Mouse (Mus musculus): ENCODE results near the gene Gpr180. TPM values are rescaled to one million over a fixed set of nuclear protein-coding genes. Genes with fewer than 3 reads are reported as not detected.

The Gpr180 gene
- polyA plus RNA-seq, 1 experiment from 2014 or later: 48.7 TPM

DNA sequence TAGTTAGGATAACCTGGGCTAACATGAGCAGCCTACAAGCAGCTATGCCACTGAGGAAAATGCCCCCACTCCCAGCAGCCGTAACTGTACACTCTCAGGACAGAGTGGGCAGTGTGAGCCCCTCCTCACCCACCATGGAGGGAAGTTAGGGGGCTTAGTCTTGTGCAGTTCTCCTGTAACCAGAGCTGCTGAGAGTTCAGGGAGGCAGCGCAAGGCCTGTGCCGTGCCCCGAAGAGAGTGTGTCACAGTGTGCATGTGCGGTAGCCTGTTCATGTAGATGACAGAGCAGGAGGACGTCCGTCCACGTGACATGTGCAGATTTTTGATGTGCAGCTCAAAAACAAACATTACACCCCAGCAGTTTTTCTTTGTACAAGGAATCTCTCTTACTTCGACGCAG lies 19.8 kb downstream of the Gpr180 start:
- 89% methylated on average over 10 of the region's 10 CpGs for WGBS
- Histone ChIP-seq H3K4me1 (no peaks in the 10 kb centered on the region), H3K27ac (replicated peaks) (no peak overlapping the region), H3K9ac (replicated peaks) (no peak overlapping the region), H3K27me3 (replicated peaks) (no peaks in the 10 kb centered on the region), H3K36me3 (peaks cover 43% of the 10 kb centered on the region), H3K4me2 (no peak overlapping the region), H3K4me3 (replicated peaks) (no peak overlapping the region), H3K9me3 (replicated peaks) (no peaks in the 10 kb centered on the region)
- no peak for ATAC-seq (ENCODE audit: low FRiP score)

DNA sequence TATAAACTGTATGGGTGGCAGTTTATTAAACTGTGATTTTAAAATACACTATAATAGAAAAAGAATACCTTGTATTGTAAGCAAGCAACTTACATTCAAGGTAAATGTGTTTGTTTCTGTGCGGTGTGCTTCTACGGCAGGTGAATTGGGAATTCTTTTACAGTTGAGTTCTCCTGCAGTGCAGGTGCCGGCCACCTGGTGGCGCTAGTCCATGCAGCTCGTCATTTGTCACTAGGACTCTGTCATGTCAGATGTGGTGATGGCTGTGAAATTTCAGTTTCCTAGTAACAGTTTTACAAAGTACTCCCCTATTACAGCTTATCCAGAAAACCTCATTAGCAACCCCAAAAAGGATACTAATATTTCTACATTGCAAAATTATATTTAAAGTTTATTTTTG lies 20.2 kb downstream of the Gpr180 start:
- WGBS: 20% methylated on average over 5 of the region's 5 CpGs

DNA sequence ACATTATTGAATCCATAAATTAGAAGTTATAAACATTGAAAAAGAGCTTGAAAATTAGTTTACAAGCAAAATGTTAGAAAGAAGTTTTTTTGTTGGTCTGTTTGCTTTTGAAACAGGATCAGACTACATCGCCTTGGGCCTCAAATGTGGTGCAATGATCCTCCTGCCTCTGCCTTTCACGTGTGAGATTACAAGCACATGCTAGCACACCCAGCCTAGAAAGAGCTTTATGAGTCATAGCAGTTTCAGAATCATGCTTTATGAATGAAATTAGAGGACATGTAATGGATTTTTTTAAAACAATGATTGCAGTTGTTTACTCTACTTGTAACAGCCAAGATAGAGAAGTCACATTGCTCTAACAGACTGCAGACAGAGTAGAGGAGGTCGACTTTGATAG lies 24.8 kb downstream of the Gpr180 start:
- H3K9ac ChIP-seq (replicated peaks): no peak overlapping the region

More for the DNA sequence above, 20.2 kb downstream of the Gpr180 start:
- Histone ChIP-seq H3K9ac (replicated peaks) (no peak overlapping the region), H3K27me3 (replicated peaks) (no peaks in the 10 kb centered on the region), H3K9me3 (replicated peaks) (no peaks in the 10 kb centered on the region), H3K4me1 (no peaks in the 10 kb centered on the region), H3K4me3 (replicated peaks) (no peak overlapping the region), H3K4me2 (no peak overlapping the region), H3K36me3 (peaks cover 47% of the 10 kb centered on the region), H3K27ac (replicated peaks) (no peak overlapping the region)
- ATAC-seq (ENCODE audit: low FRiP score): no peak

DNA sequence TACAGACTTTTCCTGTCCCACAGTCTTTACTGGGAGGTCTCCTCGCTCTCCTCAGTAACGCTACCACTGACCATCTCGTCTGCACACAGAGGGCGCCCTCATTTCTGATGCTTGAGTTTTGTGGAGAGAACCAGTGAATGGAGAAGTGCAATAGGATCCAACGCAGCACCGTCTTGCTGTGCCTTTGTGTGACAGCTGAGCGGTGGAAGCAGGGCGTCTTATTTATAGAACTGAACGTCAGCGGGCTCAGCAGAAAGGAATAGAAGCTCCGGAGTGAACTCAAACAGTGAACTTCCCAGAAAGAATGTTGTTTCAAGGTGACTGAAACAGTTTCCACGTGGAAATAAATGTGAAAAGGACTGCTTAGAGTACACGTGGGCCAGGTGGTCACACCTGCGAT lies 25.7 kb downstream of the Gpr180 start:
- H3K4me3 ChIP-seq (replicated peaks): no peak overlapping the region
- 67% methylated on average over 14 of the region's 14 CpGs for WGBS
- no peak for ATAC-seq (ENCODE audit: low FRiP score)
- H3K27me3 ChIP-seq (replicated peaks): no peaks in the 10 kb centered on the region
- H3K9ac ChIP-seq (replicated peaks): no peak overlapping the region
- H3K36me3 ChIP-seq: peaks cover 45% of the 10 kb centered on the region
- H3K4me2 ChIP-seq: no peak overlapping the region
- no peaks in the 10 kb centered on the region for H3K9me3 ChIP-seq (replicated peaks)
- no peaks in the 10 kb centered on the region for H3K4me1 ChIP-seq
- H3K27ac ChIP-seq (replicated peaks): no peak overlapping the region

More for the DNA sequence above, 24.8 kb downstream of the Gpr180 start:
- no peaks in the 10 kb centered on the region for H3K4me1 ChIP-seq
- no peaks in the 10 kb centered on the region for H3K27me3 ChIP-seq (replicated peaks)
- no peak overlapping the region for H3K4me3 ChIP-seq (replicated peaks)
- 88% methylated on average over 3 of the region's 3 CpGs for WGBS
- ATAC-seq (ENCODE audit: low FRiP score): no peak
- H3K9me3 ChIP-seq (replicated peaks): no peaks in the 10 kb centered on the region
- no peak overlapping the region for H3K4me2 ChIP-seq
- peaks cover 45% of the 10 kb centered on the region for H3K36me3 ChIP-seq
- H3K27ac ChIP-seq (replicated peaks): no peak overlapping the region

DNA sequence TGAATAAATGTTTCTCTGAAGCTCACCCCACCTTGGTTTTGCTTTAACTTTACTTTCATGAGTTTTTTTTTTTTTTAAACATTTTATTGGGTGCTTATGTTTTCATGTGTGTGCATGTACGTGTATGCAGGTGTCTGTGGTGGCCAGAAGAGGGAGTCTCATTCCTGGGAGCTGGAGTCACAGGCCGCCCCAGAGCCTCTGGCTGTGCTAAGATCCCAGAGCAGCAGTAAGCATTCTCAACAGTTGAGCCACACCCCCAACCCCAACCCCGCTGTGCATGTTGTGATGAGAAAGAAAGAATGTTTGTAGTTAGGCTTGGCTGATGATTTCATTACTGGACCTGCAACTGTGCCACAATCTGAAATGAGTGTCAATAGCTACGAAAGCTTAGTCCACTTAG lies 31.8 kb downstream of the Gpr180 start:
- ATAC-seq (ENCODE audit: low FRiP score): no peak
- Histone ChIP-seq H3K4me3 (replicated peaks) (no peak overlapping the region), H3K27me3 (replicated peaks) (no peaks in the 10 kb centered on the region), H3K36me3 (peaks cover 12% of the 10 kb centered on the region), H3K4me2 (no peak overlapping the region), H3K4me1 (no peaks in the 10 kb centered on the region), H3K9me3 (replicated peaks) (no peaks in the 10 kb centered on the region), H3K9ac (replicated peaks) (no peak overlapping the region), H3K27ac (replicated peaks) (no peak overlapping the region)
- whole genome bisulfite sequencing: 95% methylated on average over 4 of the region's 4 CpGs

DNA sequence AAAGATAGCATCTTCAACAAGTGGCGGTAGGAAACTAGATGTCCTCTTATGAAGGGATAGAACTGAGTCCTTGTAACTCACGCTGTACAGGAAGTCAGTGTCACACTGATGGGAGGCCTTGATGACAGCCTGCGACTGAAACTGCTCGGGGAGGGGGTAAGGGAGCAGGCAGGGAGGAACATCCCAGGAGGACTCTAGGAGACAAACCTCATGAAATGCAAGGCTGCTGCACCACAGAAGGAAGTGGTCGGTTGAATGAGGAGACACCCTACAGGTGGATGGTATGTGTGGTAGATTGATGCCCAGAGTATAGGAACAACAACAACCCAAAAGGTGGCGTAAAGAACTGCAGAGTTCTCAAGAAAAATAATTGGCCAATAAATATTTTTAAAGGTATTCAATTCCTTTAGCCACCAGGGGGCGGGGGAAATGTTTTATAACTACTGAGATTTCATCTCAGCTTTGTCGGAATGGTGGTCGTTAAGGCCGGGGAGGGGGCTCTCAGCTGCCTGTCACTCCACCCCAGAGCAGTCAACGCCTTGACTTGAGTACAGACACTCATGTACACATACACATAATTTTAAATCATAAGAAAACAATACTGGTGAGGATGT lies 36.7 kb downstream of the Gpr180 start:
- Histone ChIP-seq H3K4me1 (no peaks in the 10 kb centered on the region), H3K27ac (replicated peaks) (no peak overlapping the region), H3K9me3 (replicated peaks) (no peaks in the 10 kb centered on the region), H3K4me3 (replicated peaks) (no peak overlapping the region), H3K9ac (replicated peaks) (no peak overlapping the region), H3K4me2 (no peak overlapping the region), H3K27me3 (replicated peaks) (no peaks in the 10 kb centered on the region), H3K36me3 (peaks cover 9% of the 10 kb centered on the region)
- ATAC-seq (ENCODE audit: low FRiP score): no peak
- 65% methylated on average over 11 of the region's 11 CpGs for WGBS

DNA sequence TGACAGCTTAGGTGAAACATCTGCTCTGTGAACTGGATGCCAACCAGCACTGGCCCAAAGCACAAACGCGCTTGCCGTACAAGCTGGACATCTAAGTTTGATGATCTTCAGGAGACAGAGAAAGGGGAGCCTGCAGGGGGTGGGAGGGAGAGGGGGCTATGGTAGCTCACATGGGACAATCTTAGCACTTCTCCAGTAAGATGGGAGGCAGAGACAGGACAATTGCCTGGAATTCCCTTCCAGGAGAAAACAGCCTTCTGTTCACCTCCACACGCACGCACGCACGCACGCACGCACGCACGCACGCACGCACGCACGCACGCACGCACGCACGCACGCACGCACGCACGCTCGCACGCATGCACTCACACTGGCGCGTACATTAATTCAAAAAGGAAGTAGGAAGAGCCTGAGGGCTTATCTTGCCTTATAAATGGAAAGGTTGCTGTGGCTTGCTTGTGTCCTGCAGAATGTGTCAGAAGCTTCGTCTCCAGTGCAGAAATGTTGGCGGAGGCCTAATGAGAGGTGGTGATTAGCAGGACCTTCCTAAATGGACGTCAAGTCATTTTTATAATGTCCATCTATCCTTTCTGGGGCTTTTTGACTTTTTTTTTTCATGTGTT lies 38.2 kb downstream of the Gpr180 start:
- Histone ChIP-seq H3K4me3 (replicated peaks) (no peak overlapping the region), H3K9me3 (replicated peaks) (no peaks in the 10 kb centered on the region), H3K36me3 (no peaks in the 10 kb centered on the region), H3K27me3 (replicated peaks) (no peaks in the 10 kb centered on the region), H3K4me1 (peaks cover 4% of the 10 kb centered on the region), H3K4me2 (no peak overlapping the region), H3K27ac (replicated peaks) (no peak overlapping the region), H3K9ac (replicated peaks) (no peak overlapping the region)
- WGBS: 93% methylated on average over 30 of the region's 30 CpGs
- no peak for ATAC-seq (ENCODE audit: low FRiP score)

DNA sequence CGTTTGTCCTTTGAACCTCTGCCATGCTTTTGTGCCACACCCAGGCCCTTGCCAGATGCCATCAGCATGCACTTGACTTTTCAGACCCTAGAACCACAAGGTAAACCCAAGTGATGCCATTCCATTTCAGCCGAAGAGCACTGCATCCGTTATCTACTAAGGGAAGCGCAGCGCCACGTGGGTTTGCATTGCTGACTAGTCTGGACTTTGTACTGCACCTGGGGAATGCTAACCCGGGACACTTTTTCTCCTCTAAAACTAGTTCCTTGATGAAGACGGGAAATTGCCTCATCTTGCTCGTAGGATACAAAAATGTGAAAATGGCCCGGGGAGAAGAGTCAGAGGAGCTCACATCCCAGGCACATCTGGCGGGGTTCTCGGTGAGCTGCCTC lies 38.7 kb downstream of the Gpr180 start:
- 93% methylated on average over 12 of the region's 12 CpGs for WGBS
- Histone ChIP-seq H3K4me2 (no peak overlapping the region), H3K9ac (replicated peaks) (no peak overlapping the region), H3K27ac (replicated peaks) (no peak overlapping the region), H3K36me3 (no peaks in the 10 kb centered on the region), H3K9me3 (replicated peaks) (no peaks in the 10 kb centered on the region), H3K27me3 (replicated peaks) (no peaks in the 10 kb centered on the region), H3K4me3 (replicated peaks) (no peak overlapping the region), H3K4me1 (peaks cover 4% of the 10 kb centered on the region)
- no peak for ATAC-seq (ENCODE audit: low FRiP score)

DNA sequence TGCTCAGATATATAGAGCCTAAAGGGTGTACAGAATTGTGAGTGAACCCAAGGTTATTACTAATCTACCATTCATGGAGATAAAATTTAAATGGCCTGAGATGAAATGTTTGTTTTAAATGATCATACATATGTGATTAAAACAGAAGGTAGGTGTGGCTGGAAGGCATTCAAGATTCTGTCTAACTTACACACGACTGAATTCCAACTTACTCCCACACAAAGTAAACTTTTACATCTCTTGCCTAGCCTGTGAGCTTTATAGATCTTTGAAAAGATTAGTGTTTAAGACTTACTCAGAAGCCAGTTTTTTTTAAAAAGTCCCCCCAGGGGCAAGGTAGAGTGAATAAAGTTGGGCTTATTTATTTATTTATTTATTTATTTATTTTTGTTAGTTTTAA lies 42.3 kb downstream of the Gpr180 start:
- Histone ChIP-seq H3K4me2 (peak overlapping the region; percentile 70; the same call in 1 of the 2 replicates), H3K4me1 (peaks cover 4% of the 10 kb centered on the region), H3K27ac (replicated peaks) (no peak overlapping the region), H3K36me3 (no peaks in the 10 kb centered on the region), H3K4me3 (replicated peaks) (no peak overlapping the region), H3K27me3 (replicated peaks) (no peaks in the 10 kb centered on the region), H3K9me3 (replicated peaks) (no peaks in the 10 kb centered on the region), H3K9ac (replicated peaks) (no peak overlapping the region)
- WGBS: 58% methylated on average over 1 of the region's 1 CpGs
- ATAC-seq (ENCODE audit: low FRiP score): no peak

DNA sequence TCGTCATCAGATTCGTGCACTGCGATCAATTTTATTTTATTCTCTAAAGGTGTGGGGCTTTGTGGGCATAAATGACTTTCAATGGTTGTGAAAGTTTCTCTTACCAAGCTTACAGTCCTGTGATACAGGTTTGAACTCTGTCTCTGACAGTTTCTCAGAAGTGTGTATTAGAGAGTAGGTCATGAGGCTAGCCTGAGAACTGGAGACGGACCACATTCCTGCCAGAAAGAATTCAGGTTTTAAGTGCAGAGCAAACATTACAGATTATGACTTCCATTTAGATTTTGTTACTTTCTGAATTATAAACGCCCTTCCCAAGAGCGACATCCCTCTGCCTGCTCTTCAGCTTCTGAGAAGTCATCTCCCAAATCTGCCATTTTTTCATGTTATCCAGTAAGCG lies 42.7 kb downstream of the Gpr180 start:
- Histone ChIP-seq H3K36me3 (no peaks in the 10 kb centered on the region), H3K27me3 (replicated peaks) (no peaks in the 10 kb centered on the region), H3K4me1 (peaks cover 4% of the 10 kb centered on the region), H3K4me3 (replicated peaks) (peak overlapping the region; percentile 48), H3K9me3 (replicated peaks) (no peaks in the 10 kb centered on the region), H3K27ac (replicated peaks) (peak overlapping the region; percentile 81), H3K9ac (replicated peaks) (peak overlapping the region; percentile 50), H3K4me2 (peak overlapping the region; percentile 70)
- ATAC-seq (ENCODE audit: low FRiP score): 0 out of 2 replicates have a peak, but pooled peaks have one; percentile 45
- WGBS: 28% methylated on average over 7 of the region's 7 CpGs

DNA sequence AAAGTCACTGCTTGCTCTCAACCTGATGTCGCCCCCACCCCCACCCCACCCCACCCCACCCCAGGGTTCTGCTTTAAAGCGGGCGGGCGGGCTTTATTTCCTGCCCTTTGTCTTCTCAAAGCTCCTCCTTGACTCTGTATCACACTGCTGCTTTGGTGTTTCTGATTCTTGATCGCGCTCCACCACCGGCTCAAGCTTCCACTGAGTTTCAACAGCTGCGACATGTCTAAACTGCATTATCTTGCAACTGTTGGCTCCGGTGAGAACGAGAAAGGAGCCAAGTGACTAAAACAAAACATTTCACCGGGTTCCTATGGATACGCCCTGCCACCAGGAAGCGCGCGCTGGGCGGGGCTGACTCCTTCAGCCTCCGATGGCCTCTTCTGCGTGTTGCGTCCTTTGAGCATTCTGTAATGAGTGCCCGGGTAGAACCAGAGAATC lies 43.2 kb downstream of the Gpr180 start:
- peak; percentile 92 for ATAC-seq (ENCODE audit: low FRiP score)
- H3K27me3 ChIP-seq (replicated peaks): no peaks in the 10 kb centered on the region

DNA sequence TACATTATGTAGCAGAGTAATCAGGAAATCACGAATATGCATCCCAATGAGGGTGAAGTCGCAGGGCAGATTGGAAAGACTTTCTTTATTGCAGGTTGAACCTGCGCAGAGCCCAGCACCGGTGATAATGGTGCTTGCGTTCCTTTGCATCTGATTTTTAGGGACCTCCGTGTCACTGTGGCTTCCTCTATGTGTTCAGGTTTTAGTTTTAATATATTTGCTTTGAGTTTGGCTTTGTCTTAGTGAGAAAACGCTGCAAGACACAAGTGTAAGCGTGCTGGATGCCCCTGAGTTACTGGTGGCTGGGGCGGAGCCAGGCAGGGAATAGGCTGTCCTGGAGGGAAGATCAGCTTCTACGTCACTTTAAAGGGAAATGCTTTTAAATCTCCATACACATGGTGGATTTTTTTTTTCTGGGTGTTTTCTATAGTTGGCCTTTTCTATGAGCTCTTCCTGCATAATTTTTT lies 43.8 kb downstream of the Gpr180 start:
- Histone ChIP-seq H3K4me2 (peak overlapping the region; percentile 70), H3K9me3 (replicated peaks) (no peaks in the 10 kb centered on the region), H3K9ac (replicated peaks) (peak overlapping the region; percentile 50), H3K4me3 (replicated peaks) (peak overlapping the region; percentile 48), H3K36me3 (no peaks in the 10 kb centered on the region), H3K27me3 (replicated peaks) (no peaks in the 10 kb centered on the region), H3K27ac (replicated peaks) (peak overlapping the region; percentile 81), H3K4me1 (peaks cover 4% of the 10 kb centered on the region)
- WGBS: 1% methylated on average over 10 of the region's 10 CpGs
- ATAC-seq (ENCODE audit: low FRiP score): peak; percentile 92

More for the DNA sequence above, 43.2 kb downstream of the Gpr180 start:
- Histone ChIP-seq H3K9ac (replicated peaks) (peak overlapping the region; percentile 50), H3K27ac (replicated peaks) (peak overlapping the region; percentile 81), H3K4me2 (peak overlapping the region; percentile 70), H3K4me3 (replicated peaks) (peak overlapping the region; percentile 48), H3K36me3 (no peaks in the 10 kb centered on the region), H3K9me3 (replicated peaks) (no peaks in the 10 kb centered on the region), H3K4me1 (peaks cover 4% of the 10 kb centered on the region)
- WGBS: 0% methylated on average over 20 of the region's 20 CpGs

All from neural tube, embryonic 15.5 days (tissue).